Mouse (Mus musculus) T-helper 2 cell (primary cell): ENCODE results near the gene Alyref.

Source experiments
- in situ Hi-C: fragments of 300-600 bp; cut with MboI, MseI; formaldehyde crosslinking; loops from one replicate; pipeline ENCODE4 v1.15.1; 2025; ENCODE audit warnings: high pct_unique_total_duplicates

The Alyref gene

DNA sequence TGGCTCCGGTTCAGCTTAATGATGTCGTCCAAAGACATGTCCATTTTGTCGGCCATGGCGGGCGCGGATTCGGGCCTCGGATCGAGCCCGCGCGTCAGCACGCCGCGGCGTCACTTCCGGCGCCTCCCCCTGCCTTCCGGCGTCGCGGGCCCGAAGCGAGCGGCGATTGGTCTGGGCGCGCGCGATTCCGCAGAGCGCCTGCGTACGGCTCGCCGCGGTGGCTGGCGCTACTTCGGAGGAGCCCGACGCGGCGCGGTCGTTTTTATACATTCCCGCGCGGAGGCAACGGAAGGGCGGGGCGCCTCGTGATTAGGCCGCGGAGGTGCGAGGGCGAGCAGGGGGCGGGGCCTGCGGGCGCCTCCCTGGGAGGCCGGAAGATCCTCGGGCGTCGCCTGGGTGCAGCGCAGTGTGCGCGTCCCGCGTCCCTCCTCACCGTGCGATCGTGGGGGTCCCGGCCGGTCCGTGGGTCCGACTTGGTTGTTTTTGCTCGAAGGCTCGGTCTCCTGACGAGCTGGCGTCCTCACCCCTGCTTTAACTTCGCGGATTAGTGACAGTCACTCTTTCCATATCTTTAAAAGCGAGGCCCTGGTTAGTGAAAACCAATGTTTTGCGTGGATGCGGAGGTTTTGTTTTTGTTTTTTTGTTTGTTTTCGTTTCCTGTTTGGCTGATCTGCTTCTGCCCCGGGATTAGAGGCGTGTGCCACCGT is at the start of gene Alyref, which contains the start of gene Anapc11:
Gene Alyref, minus strand, starts transcription at position 83 of the 707 bp plus-strand sequence.
Gene Anapc11, plus strand, starts transcription at position 139 of the 707 bp plus-strand sequence.
- in situ Hi-C loops: loop anchor here (10.0 kb wide), 1 partner anchor 196 kb away; the partner anchor contains the start of gene Dus1l

- in situ Hi-C loops: no loop called here
These were observed 49.1 kb upstream of the Alyref start for GRCm38 (mm10) chr11:120647047-120647830.

GRCm38 (mm10) chr11:120643601-120643987 is 45.4 kb upstream of the Alyref start, which contains the start of gene Pycr1:
TSS of gene Pycr1 (minus strand) at chr11:120643769.
- in situ Hi-C loops: no loop called here

- in situ Hi-C loops: no loop called here
These were observed 44.9 kb upstream of the Alyref start for GRCm38 (mm10) chr11:120642939-120643600.

GRCm38 (mm10) chr11:120641869-120642268 is 43.7 kb upstream of the Alyref start:
- in situ Hi-C loops: no loop called here

GRCm38 (mm10) chr11:120641255-120641654 is 43.1 kb upstream of the Alyref start:
- in situ Hi-C loops: no loop called here

GRCm38 (mm10) chr11:120634810-120635209 is 36.6 kb upstream of the Alyref start:
- in situ Hi-C loops: no loop called here

DNA sequence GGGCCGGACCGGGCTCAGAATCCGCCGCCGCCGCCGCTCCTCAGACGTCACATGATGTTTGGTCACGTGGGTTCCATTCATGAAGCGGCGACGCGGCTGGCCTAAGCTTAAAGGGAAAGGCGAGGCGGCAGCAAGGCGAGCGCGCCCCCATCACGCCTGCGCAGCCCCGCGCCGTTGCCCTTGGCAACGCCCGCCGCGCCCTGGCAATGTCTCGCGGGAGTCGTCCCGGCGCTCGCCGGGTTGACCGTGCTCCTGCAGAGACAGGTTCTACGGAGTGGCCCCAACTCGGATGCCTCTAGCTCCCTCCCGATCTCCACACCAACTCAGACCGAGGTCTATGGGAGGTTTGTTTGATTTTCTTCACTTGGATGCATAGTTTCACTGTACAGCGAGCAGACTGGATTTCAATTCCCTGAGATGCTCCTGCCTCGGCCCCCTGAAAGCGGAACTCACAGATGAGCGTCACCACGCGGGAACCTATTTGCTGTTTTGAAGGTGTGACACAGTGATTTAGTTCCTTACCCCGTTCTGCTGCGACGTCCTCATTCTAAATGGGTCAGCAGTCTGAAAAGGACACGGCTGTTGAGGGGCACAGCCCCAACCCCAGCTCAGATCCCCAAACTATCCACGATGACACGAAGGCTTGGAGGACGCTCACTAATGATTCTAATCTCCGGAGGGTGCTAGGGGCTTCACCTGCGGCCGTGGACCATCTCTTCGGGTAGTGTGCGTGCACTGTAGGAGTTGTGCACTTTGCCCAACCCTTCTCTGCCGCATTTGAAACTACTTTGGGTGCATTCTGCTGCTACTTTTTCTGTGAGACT is 35.6 kb upstream of the Alyref start, which contains the start of gene Mafg:
Gene Mafg, minus strand, starts transcription at position 81 of the 824 bp plus-strand sequence.
- in situ Hi-C loops: no loop called here

DNA sequence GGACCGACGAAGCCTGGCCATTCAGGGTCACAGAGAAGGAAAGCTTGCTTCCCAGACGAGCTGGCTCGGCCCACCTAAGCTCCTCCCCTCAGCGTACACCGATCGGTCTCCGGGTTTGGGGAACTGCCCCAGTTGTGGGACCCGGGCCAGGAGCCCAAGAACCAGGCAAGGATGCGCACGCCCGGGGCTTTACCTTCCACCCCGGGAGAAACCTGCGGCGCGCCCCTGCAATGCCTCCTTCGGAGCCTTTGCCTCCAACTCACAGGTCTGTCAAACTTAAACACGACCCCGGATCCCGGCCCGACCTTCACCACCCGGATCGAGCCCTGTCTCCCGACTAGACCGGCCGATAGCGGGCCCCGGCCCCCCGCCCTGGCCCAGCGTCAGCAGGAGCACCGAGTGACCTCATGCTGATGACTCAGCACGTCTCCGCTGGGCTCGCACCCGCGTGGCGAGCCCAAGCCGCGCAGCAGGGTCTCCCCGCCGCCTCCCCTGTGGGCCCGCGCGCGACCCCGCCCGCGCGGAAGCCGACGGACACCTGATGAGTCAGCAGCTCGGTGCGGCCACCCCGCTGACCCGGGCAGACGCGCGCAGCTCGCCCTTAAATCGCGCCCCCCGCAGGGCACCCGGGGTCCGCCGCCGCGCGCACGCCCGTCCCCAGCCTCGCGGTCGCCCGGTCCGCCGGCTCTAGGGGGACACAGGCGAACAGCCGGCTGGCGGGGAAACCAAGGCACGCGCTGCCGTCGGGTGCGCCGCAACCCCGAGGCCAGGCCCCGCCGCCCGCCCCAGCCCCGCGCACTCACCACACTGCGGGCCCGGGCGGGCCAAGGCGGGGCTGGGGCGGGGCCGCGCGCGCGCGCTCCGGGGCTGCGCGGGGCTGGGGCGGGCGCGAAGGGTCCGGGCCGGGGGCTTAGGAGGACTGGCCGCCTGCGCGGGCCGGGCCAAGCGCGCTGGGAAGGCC is 34.7 kb upstream of the Alyref start:
- in situ Hi-C loops: no loop called here

GRCm38 (mm10) chr11:120631726-120632448 is 33.7 kb upstream of the Alyref start:
- in situ Hi-C loops: no loop called here

DNA sequence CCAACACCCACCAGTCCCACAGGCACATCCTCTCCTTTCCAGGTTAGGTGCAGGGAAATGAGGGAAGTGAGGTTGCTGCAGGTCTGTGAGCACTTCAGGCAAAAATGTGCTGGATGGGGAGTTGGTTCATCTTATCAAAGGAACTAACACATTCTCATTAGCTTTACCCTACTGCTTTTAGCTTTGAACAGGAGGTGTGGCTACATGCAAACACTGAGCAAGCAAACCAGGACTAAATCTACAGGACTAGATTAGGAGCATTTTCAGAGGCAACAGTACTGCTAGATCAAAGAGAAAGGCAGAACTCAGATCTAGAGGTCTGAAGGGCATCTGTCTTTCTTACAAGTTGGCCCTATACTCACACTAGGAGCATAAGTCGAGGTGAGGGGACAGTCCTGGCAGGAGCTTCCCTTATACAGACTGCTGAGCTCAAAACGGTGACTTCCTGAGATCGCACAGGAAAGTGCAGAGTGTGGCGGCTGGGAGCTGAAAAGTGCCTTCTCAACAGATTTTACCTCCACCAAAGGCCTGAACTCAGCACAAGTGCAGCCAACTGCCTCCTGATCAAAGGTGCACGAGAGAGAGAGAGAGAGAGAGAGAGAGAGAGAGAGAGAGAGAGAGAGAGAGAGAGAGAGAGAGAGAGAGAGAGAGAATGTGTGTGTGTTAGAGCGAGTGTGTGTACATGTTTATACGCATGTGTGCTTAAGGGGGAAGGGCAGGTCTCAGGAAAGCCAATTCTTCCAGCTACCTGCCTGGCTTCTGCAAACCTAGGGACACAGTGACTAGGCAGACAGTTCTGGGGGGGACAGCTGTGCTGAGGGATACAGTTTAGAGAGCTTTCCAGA is 32.9 kb upstream of the Alyref start:
- in situ Hi-C loops: no loop called here

GRCm38 (mm10) chr11:120630401-120630871 is 32.3 kb upstream of the Alyref start:
- in situ Hi-C loops: no loop called here

DNA sequence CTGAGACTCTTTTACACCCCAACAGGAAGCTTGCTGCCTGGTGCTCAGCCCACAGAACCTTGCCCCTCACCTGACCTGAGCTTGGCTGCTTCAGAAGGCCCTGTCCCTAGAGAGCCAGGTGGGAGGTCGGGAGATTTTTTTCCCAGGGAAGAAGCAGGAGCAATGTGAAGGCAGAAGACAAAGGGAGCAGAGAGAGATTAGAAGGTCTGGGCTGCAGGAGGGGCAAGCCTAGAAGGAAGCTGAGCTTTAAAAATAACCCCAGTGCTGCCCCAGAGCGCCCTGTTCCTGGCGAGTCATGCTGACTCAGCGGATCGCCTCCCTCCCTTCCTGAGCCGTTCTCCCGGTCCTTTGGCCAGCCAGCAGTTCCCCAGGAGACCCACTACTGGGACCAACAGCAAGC is 31.7 kb upstream of the Alyref start:
- in situ Hi-C loops: loop anchor here (10.0 kb wide), 1 partner anchor 85 kb away; the partner anchor contains the start of genes Cenpx and Lrrc45

DNA sequence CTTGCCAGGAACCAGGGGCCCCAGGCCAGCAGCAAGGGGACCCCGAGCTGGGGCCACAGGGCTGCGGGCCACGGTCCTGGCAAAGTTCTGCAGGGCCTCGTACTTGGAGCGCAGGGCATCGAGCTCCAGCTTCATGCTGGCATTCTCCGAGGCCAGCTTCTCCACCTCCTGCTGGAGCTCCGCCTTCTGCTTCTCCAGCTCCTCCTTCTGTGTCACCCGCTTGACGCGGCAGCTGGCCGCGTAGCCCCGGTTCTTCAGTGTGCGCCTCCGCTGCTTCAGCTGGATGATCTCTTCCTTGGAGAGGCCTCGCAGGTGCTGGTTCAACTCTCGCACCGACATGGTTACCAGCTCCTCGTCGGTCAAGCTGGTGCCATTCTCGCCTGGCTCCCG is 31.2 kb upstream of the Alyref start:
- in situ Hi-C loops: loop anchor here (10.0 kb wide), 1 partner anchor 85 kb away; the partner anchor contains the start of genes Cenpx and Lrrc45

- in situ Hi-C loops: loop anchor here (10.0 kb wide), 1 partner anchor 86 kb away; the partner anchor contains the start of genes Cenpx and Lrrc45
These were observed 30.6 kb upstream of the Alyref start for GRCm38 (mm10) chr11:120628601-120629340.

DNA sequence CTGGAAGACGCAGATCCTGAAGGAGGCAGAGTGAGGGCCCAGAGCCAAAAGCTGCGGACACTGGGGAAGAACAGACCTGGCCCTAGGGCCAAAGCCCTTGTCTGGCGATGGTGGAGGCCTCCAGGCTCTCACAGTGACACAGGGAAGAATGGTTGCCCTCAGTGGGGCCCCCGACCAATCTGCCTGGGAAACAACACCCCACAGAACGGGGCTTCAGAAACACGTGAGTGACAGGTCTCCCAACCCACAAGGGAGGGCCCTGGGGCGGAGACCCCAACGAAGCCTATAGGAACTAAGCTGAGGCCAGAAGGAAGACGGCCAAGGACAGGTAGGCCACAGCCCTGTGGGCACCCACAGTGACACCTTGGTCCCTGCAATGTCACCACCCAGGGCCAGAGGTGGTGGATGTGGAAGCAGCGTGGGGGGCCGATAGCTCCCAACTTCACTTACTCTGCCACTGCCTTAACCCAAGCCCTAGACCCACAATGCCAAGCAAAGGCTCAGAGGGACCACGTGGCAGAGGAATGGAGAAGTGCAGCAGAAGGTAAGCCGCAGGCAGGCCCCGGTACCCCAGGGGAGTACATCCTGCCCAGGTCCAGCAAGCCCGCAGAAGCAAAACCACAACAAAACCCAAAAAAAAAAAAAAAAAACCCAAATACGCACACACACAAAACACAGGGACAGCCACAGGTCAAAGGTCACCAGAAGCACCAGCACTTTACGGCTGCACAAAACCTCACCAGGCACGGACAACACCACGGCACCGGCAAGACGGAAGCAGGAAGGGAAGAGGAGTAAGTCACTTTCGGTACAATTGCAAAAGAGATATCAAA is 29.5 kb upstream of the Alyref start:
- in situ Hi-C loops: loop anchor here (10.0 kb wide), 1 partner anchor 87 kb away; the partner anchor contains the start of genes Cenpx and Lrrc45
